Mouse (Mus musculus): Measurements from ENCODE around the gene Igfbp5. TPM values are rescaled to one million over a fixed set of nuclear protein-coding genes. Genes with fewer than 3 reads are reported as not detected.

Igfbp5 gene
- polyA plus RNA-seq, 1 experiment: 0.99 TPM

DNA sequence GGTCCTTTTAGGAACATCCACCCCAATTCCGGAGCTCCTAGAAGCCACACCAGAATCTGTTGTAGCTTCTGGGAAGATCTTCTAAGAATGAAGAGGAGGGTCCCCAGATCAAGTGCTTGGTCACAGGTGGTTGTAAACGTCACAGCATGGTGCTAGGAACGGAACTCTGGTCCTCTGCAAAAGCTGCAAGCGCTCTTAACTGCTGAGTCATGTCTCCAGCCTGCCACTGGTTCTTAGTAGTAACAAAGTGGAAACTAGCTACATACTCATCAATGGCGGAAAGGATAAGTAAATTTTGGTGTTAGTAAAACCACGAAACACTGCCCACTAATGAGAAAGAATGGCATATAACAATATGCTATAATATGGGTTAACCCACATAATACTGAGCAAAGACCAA lies 54.7 kb downstream of the Igfbp5 start:
- Histone ChIP-seq H3K4me1 (ENCODE audit: control insufficient read depth, insufficient read depth, low read length) (peaks cover 5% of the 10 kb centered on the region), H3K4me3 (ENCODE audit: low read depth, low read length) (no peak overlapping the region), H3K9ac (ENCODE audit: low read depth, poor library complexity, severe bottlenecking) (no peak overlapping the region), H3K27ac (ENCODE audit: insufficient read depth, low read length) (no peak overlapping the region), H3K9me3 (replicated peaks; ENCODE audit: control insufficient read depth, insufficient read depth, low read length, poor library complexity, severe bottlenecking) (no peaks in the 10 kb centered on the region), H3K36me3 (ENCODE audit: control insufficient read depth, insufficient read depth, low read length, poor library complexity, severe bottlenecking) (no peaks in the 10 kb centered on the region), H3K27me3 (ENCODE audit: control insufficient read depth, insufficient read depth, low read length, poor library complexity, severe bottlenecking) (no peaks in the 10 kb centered on the region)
- no peak for TF ChIP-seq EP300 (IDR thresholded peaks at IDR 0.05; ENCODE audit: insufficient read depth, low read depth, low read length)
- TF ChIP-seq POLR2A (IDR thresholded peaks at IDR 0.05; ENCODE audit: insufficient read depth, low read length): no peak
- no peak for TF ChIP-seq CTCF (IDR thresholded peaks at IDR 0.05; ENCODE audit: low read depth, low read length)

DNA sequence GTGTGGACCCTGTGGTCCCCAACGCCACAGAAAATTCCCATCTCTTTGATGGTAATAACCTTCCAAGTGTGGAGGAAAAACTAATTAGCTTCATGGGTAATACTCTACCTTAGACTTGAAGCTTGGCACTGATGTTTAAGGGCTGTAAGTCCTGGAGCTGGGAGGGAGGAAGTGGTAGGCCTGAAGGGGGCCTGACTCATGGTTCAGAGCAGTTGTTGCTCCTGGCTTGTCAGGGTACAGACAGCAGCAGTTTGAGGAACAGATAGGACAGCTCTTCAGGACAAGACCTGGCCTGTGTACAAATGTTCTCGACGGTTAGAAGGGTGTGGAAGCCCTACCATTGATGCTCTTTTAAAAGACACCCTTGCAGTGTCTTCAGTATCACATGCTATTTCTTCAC lies 59.1 kb downstream of the Igfbp5 start:
- no peaks in the 10 kb centered on the region for H3K9me3 ChIP-seq (replicated peaks; ENCODE audit: control insufficient read depth, insufficient read depth, low read length, poor library complexity, severe bottlenecking)
- H3K27me3 ChIP-seq (ENCODE audit: control insufficient read depth, insufficient read depth, low read length, poor library complexity, severe bottlenecking): no peaks in the 10 kb centered on the region
- H3K27ac ChIP-seq (ENCODE audit: insufficient read depth, low read length): no peak overlapping the region
- H3K4me1 ChIP-seq (ENCODE audit: control insufficient read depth, insufficient read depth, low read length): peaks cover 1% of the 10 kb centered on the region
- TF ChIP-seq POLR2A (IDR thresholded peaks at IDR 0.05; ENCODE audit: insufficient read depth, low read length): no peak
- TF ChIP-seq EP300 (IDR thresholded peaks at IDR 0.05; ENCODE audit: insufficient read depth, low read depth, low read length): no peak
- no peak for TF ChIP-seq CTCF (IDR thresholded peaks at IDR 0.05; ENCODE audit: low read depth, low read length)
- no peak overlapping the region for H3K9ac ChIP-seq (ENCODE audit: low read depth, poor library complexity, severe bottlenecking)
- H3K4me3 ChIP-seq (ENCODE audit: low read depth, low read length): no peak overlapping the region
- H3K36me3 ChIP-seq (ENCODE audit: control insufficient read depth, insufficient read depth, low read length, poor library complexity, severe bottlenecking): no peaks in the 10 kb centered on the region

GRCm38 (mm10) chr1:72815184-72815583 lies 59.5 kb downstream of the Igfbp5 start:
- Histone ChIP-seq H3K27me3 (ENCODE audit: control insufficient read depth, insufficient read depth, low read length, poor library complexity, severe bottlenecking) (no peaks in the 10 kb centered on the region), H3K36me3 (ENCODE audit: control insufficient read depth, insufficient read depth, low read length, poor library complexity, severe bottlenecking) (no peaks in the 10 kb centered on the region), H3K9me3 (replicated peaks; ENCODE audit: control insufficient read depth, insufficient read depth, low read length, poor library complexity, severe bottlenecking) (no peaks in the 10 kb centered on the region), H3K4me3 (ENCODE audit: low read depth, low read length) (no peak overlapping the region), H3K9ac (ENCODE audit: low read depth, poor library complexity, severe bottlenecking) (no peak overlapping the region), H3K4me1 (ENCODE audit: control insufficient read depth, insufficient read depth, low read length) (peaks cover 1% of the 10 kb centered on the region), H3K27ac (ENCODE audit: insufficient read depth, low read length) (no peak overlapping the region)
- TF ChIP-seq EP300 (IDR thresholded peaks at IDR 0.05; ENCODE audit: insufficient read depth, low read depth, low read length) (no peak), CTCF (IDR thresholded peaks at IDR 0.05; ENCODE audit: low read depth, low read length) (no peak), POLR2A (IDR thresholded peaks at IDR 0.05; ENCODE audit: insufficient read depth, low read length) (no peak)

DNA sequence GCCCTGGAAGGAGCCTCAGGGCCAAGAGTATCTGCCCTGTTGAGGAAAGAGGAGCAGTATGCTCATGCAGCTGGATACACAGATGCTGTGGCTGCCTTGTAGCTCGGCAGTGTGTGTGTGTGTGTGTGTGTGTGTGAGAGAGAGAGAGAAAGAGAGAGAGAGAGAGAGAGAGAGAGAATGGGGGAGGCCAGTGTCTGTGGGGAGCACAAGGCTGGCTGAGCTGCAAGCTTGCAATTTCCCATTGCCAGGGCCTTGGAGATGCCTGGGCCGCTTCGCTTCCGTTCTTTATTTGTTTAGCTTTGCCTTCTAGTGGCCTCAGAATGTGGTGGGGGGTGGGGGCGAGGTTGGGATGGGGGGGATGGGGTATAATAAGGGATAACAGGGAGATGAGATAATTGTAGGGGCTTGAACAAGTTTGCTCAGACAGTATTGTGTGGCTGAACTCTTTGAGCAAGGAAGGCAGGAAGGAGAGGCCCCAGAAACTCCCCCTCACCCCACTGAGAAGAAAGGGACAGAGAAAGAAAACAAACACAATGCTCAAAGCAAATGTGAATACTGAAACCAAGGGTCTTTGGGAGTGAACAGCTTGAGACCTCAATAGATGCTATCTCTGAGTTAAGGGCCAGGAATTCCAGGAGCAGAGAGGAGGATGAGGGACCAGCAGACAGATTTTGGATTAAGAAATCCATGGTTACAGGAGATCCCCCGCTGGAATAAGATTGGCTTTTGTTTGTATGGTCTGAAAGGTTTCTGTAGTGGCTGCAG lies 60.9 kb downstream of the Igfbp5 start:
- Histone ChIP-seq H3K27me3 (ENCODE audit: control insufficient read depth, insufficient read depth, low read length, poor library complexity, severe bottlenecking) (no peaks in the 10 kb centered on the region), H3K4me1 (ENCODE audit: control insufficient read depth, insufficient read depth, low read length) (peaks cover 1% of the 10 kb centered on the region), H3K9ac (ENCODE audit: low read depth, poor library complexity, severe bottlenecking) (no peak overlapping the region), H3K9me3 (replicated peaks; ENCODE audit: control insufficient read depth, insufficient read depth, low read length, poor library complexity, severe bottlenecking) (no peaks in the 10 kb centered on the region), H3K36me3 (ENCODE audit: control insufficient read depth, insufficient read depth, low read length, poor library complexity, severe bottlenecking) (no peaks in the 10 kb centered on the region), H3K27ac (ENCODE audit: insufficient read depth, low read length) (0 out of 2 replicates have a peak overlapping the region, but pooled peaks have one; percentile 4), H3K4me3 (ENCODE audit: low read depth, low read length) (no peak overlapping the region)
- TF ChIP-seq CTCF (IDR thresholded peaks at IDR 0.05; ENCODE audit: low read depth, low read length) (no peak), POLR2A (IDR thresholded peaks at IDR 0.05; ENCODE audit: insufficient read depth, low read length) (no peak), EP300 (IDR thresholded peaks at IDR 0.05; ENCODE audit: insufficient read depth, low read depth, low read length) (no peak)

DNA sequence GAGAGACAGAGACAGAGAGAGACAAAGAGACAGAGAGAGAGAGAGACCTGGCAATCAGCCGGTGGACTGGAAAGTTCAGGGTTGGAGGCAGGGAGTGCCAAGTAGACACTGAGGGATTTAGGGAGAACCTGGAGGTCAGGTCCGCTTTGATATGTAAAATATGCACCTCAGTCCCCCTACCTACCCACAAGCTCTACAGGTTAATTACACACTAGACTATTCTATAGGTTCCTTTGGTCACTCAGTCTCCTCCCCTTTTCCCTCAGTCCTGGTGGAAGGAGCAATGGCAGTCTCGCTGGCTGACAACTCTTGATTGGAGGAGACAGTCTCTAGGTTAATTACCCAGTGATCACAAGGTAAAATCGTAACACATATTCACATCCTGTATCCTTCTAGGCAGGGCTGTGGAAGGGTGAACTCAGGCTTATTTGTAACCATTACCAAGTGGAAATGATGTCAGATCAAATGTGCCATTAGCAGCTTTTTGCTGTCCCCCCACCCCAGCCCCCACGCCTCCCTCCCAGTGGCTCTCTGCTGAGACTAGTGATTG lies 61.5 kb downstream of the Igfbp5 start:
- Histone ChIP-seq H3K36me3 (ENCODE audit: control insufficient read depth, insufficient read depth, low read length, poor library complexity, severe bottlenecking) (no peaks in the 10 kb centered on the region), H3K4me1 (ENCODE audit: control insufficient read depth, insufficient read depth, low read length) (peaks cover 1% of the 10 kb centered on the region), H3K27ac (ENCODE audit: insufficient read depth, low read length) (no peak overlapping the region), H3K27me3 (ENCODE audit: control insufficient read depth, insufficient read depth, low read length, poor library complexity, severe bottlenecking) (no peaks in the 10 kb centered on the region), H3K4me3 (ENCODE audit: low read depth, low read length) (no peak overlapping the region), H3K9me3 (replicated peaks; ENCODE audit: control insufficient read depth, insufficient read depth, low read length, poor library complexity, severe bottlenecking) (no peaks in the 10 kb centered on the region), H3K9ac (ENCODE audit: low read depth, poor library complexity, severe bottlenecking) (no peak overlapping the region)
- TF ChIP-seq EP300 (IDR thresholded peaks at IDR 0.05; ENCODE audit: insufficient read depth, low read depth, low read length): no peak
- TF ChIP-seq POLR2A (IDR thresholded peaks at IDR 0.05; ENCODE audit: insufficient read depth, low read length): no peak
- TF ChIP-seq CTCF (IDR thresholded peaks at IDR 0.05; ENCODE audit: low read depth, low read length): no peak

- Histone ChIP-seq H3K27me3 (ENCODE audit: control insufficient read depth, insufficient read depth, low read length, poor library complexity, severe bottlenecking) (no peaks in the 10 kb centered on the region), H3K9ac (ENCODE audit: low read depth, poor library complexity, severe bottlenecking) (no peak overlapping the region), H3K4me1 (ENCODE audit: control insufficient read depth, insufficient read depth, low read length) (peaks cover 1% of the 10 kb centered on the region), H3K4me3 (ENCODE audit: low read depth, low read length) (no peak overlapping the region), H3K27ac (ENCODE audit: insufficient read depth, low read length) (no peak overlapping the region), H3K36me3 (ENCODE audit: control insufficient read depth, insufficient read depth, low read length, poor library complexity, severe bottlenecking) (no peaks in the 10 kb centered on the region), H3K9me3 (replicated peaks; ENCODE audit: control insufficient read depth, insufficient read depth, low read length, poor library complexity, severe bottlenecking) (no peaks in the 10 kb centered on the region)
- TF ChIP-seq CTCF (IDR thresholded peaks at IDR 0.05; ENCODE audit: low read depth, low read length): no peak
- no peak for TF ChIP-seq EP300 (IDR thresholded peaks at IDR 0.05; ENCODE audit: insufficient read depth, low read depth, low read length)
- TF ChIP-seq POLR2A (IDR thresholded peaks at IDR 0.05; ENCODE audit: insufficient read depth, low read length): no peak
Measured at GRCm38 (mm10) chr1:72811061-72811460, 63.6 kb downstream of the Igfbp5 start.
